Mouse (Mus musculus): ENCODE data around the gene Qk.

DNA sequence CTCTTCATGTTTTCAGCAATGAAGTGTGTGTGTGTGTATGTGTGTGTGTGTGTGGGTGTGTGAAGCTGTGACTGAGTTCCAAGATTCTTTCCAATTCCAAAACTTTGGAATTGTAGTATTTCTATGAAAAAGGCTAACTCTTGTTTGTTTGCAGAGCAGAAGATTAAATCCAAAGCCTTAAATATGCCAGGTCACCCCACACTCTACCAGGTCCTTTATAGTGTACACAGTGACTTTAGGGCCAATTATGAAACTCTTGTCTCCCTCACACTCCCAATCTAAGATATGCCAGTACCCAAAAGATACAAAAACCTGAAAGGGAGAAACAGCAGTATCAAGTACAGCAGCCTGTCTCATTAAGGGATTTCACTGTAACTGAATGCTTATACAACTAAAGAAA is 15.7 kb downstream of the Qk start:
- TF ChIP-seq MAFK (IDR thresholded peaks at IDR 0.05; ENCODE audit: insufficient read depth, low read depth, low read length) (no peak), CHD2 (IDR thresholded peaks at IDR 0.05; ENCODE audit: low read depth, low read length) (no peak), HCFC1 (IDR thresholded peaks at IDR 0.05; ENCODE audit: borderline replicate concordance, insufficient read depth, low read length) (no peak), ZC3H11A (IDR thresholded peaks at IDR 0.05; ENCODE audit: borderline replicate concordance, low read depth, low read length) (no peak)

Measured in ES-E14 (cell line).